Mouse (Mus musculus): ENCODE measurements at regions not wholly inside any gene's neighbourhood (a gene's known extent, or its start where the extent isn't known, plus 50 kb on each side); places are given as distances from the start of the nearest gene placed in this dataset.
"Not testable (repeated sequence)": the region's sequence is repeated elsewhere in the genome, so short reads cannot be mapped to it uniquely, and the experiment has no call there.

DNA sequence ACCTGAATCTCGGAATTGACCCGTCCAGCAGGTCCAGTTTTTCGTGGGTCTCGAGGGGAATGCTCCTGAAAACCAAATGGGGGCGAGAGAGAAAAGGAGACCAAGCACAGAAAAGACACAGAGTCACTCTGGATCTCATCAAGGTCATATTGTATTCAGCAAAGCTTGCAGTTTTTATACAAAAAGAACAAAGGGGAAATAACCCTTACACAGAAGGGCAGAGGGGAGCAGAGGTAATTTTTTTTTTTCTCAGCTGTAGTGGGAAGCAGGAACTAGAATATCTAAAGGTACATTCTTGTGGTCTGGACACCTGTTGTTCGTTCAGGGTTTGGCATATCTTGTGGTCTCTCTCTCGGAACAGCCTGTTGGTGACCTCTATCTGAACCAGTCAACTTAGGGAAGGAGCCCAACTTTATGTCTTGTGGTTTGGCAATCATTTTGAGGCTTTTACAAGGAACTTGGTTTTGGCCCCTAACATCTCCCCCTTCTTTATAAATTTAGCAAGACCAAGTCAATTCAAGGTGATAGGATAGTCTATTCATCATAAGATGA, 1645.9 kb upstream of the Cdh9 start:
- DNase-seq, result no peak

DNA sequence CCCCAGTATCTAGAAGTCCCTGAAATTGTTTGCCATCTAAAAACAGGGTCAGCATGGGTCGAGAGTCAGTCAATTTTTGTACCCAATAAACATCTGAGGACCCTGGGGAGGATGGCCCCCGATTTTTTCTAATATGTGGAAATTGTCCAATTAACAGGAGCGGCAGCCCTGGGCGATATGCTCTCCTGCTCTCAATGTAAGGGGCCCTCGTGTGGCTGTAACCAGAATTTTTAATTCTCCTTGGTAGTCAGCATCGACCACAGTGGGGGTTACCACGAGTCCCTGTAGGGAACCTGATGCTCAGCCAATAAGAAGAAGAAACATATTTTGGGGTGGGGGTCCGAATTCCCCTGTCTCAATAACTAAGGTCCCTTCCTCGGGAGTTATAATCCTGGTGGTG, 1639.9 kb upstream of the Cdh9 start:
- not testable (repeated sequence) for DNase-seq

DNA sequence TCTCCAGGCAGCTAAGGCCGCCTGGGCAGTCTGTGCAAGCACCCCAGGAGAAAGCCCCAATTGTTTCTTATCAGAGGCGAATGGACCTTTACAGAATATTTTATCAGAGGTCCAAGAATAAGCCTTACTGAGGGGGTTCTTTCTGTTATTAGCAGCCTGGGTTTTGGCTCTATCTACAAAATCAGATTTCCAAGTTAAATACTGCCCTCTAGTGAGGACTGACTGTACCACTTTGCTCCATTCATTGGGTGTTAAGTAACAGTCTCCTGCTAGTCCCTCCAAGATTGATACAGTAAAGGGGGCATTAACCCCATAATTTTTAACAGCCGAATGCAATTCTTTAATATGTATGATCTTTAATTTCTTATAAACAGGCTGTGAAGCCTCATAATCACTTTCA, 1638.8 kb upstream of the Cdh9 start:
- not testable (repeated sequence) for DNase-seq

- DNase-seq, result no peak
Observed at GRCm38 (mm10) chr15:15091531-15092290, 1636.8 kb upstream of the Cdh9 start.

DNA sequence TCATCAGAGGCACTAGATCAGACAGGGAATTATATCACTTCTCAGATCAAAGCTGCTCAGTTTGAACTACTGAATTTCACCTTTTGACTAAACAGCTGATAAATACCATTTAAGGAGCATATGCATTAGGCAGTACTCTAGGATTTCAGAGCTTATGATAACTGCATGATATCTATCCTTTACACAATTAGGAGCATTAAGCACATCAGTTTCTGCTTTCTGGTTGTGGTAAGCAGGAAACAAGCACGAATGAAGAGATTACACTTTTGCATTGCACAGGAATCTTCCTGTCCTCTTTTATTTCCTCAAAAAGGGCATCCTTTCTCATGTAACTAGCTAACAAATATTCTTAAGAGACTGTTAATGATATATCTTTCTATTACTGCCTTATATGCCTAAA, 1631.2 kb upstream of the Cdh9 start:
- DNase-seq, result no peak

- no peak for DNase-seq
Observed at GRCm38 (mm10) chr15:15102185-15102584, 1626.4 kb upstream of the Cdh9 start.

DNA sequence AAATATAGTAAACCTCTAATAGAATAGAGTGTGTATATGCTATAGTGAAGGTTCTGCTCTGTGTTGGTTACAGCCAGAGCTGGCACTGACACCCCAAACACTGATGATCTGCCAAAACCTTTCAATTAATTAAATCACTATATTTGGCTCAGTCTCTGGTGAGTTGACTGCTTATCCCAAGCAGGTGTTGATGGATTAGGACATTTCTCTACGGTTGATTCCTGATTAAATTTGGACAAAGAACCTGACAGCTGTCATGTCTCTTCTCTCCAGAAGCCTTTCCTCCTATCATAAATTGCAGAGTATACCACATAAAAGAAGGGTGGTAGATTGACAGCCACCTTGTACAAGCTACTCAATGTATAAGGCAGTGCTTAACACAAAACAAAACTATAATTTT, 1608.4 kb upstream of the Cdh9 start:
- no peak for DNase-seq

- DNase-seq, result no peak
Observed at GRCm38 (mm10) chr15:15148791-15149190, 1579.8 kb upstream of the Cdh9 start.

- DNase-seq, result no peak
Observed at GRCm38 (mm10) chr15:15155422-15155821, 1573.1 kb upstream of the Cdh9 start.

DNA sequence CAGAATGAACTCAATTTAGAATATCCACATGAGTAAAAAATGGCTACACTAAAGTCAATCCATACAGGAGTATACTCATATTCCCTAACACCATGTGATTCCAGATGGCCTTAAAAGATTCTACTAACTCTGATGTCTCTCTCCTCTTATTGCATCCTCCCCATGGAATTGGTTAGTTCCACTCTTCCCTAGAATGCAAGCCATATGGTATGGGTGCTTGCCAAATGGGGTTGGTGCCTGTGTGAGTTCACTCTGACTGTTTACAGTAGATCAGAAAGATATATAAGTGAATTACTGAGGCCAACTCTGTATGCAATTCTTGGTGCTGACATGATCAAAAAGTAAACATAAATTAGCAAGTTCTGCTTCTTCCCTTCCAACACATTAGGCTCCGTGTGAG, 1558.2 kb upstream of the Cdh9 start:
- DNase-seq, result no peak

GRCm38 (mm10) chr15:15220296-15220695, 1508.3 kb upstream of the Cdh9 start:
- no peak for DNase-seq

DNA sequence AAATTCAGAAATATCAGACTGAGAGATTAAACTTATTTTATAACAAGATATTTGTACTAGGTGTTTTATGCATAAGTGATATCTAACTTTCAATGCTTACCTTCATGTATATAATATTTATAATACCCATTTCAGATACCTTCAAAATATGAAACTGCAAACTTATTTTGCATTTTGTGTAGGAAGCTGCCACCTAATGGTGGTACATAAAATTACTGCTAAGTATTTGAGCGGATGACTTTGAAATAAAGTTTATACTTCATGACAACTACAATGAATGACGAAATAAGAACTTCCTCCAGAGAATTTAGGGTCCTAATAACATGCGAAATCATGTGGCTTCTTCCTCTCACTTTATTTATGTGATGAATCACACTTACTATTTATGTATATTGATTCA, 1498.6 kb upstream of the Cdh9 start:
- DNase-seq, result no peak

DNA sequence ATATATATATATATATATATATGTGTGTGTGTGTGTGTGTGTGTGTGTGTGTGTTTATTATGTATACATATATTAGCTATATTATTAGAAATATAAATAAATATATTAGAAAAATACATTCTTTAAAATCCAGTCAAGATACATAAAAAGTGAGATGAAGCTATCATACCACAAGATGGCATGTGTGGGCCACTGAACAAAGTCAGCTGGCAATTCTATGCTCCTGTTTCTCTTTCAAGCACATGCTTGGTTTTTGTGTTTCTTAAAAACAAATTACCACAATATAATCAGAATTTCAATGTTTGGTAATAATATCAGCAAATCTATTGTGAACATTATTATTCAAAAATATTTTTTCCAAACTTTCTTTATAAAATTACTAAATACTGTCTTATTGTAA, 1490.2 kb upstream of the Cdh9 start:
- peak in 1 of 2 experiments; percentile 2 for DNase-seq
